Mouse (Mus musculus): ENCODE data around the gene Zfp27.

The Zfp27 gene

GRCm38 (mm10) chr7:29905966-29906681 lies at the start of gene Zfp27:
Zfp27 (minus strand) TSS chr7:29906572.
- DNase-seq: peak; percentile 86

GRCm38 (mm10) chr7:29954731-29955130 lies 48.4 kb upstream of the Zfp27 start:
- DNase-seq: peak; percentile 76

GRCm38 (mm10) chr7:29953513-29954401 lies 47.4 kb upstream of the Zfp27 start, which contains the start of gene Zfp74:
Zfp74 (minus strand) TSS chr7:29954089.
- peak; percentile 87 for DNase-seq

- no peak for DNase-seq
Measured at GRCm38 (mm10) chr7:29953086-29953485, 46.7 kb upstream of the Zfp27 start.

GRCm38 (mm10) chr7:29944201-29944600 lies 37.8 kb upstream of the Zfp27 start:
- DNase-seq: no peak

DNA sequence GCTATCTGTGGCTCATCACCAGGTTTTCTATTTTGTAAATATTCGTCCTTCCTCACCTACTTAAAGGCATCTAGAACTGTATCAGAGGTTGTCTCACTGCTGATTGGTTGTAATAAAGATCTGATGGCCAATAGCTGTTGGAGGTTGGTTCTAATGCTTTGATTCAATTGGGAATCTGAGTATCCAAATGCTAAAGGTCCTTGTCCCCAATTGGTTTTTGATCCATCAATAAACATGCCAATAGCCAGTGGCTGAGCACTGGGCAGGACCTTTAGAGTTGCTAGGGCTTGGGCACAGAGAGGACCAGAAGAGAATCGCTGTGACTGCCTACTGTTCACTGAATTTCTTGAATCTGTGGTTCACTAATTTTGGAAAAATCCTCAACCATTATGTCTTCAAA lies 37.3 kb upstream of the Zfp27 start:
- DNase-seq: no peak

DNA sequence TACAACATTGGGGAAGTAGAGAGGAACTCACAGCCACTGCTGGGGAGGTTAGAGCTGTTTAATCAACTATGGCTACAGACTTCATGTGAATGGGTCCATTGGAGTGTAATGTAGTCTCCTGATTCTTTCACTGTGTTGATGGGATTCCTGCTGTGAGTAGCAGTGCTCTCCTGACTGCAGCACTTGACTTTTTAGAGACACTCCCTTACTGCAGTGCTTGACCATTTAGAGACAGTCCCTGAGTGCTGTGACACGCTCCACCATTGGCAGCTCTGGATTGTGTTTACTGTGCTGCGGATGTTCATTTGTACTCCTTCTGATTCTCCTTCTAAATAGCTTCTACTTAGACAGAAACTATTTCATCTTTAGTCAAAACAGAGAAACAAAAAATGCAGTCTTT lies 36.4 kb upstream of the Zfp27 start:
- no peak for DNase-seq

DNA sequence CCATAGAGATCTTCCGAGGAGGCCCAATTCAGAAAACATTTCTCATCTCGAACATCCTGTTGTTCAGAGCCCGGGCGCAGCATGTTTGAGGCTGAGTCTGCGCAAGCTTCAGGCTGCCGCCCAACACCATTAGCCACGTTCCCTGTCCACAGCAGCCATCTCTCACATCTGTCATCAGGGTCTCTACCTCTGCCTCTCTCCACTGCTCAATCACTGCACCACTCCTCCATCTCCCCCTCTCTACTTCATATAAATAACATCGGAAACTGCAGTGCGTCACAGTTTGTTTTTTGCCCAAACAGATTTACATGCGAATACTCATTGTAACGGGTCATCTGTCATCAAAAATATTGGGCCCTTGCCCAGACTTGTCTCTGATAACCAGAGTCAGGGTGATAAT lies 34.7 kb upstream of the Zfp27 start:
- DNase-seq: no peak

DNA sequence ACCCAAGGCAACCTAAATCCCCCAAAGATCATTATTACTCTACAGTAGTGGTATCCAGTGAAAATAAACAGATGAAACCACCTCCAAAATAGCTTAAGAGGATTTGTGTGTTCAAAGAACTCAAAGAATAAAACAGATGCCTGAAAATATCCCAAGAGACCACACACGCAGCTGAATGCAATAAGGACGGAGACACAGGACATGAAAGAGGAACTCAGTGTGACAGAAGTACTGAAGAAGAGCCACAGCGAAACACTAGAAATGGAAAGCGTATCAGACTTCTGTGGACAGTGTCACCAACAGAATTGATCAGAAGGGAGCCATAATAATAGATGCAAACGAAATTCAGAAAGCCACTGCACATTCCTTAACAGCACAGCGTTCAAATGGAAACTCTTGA lies 32.5 kb upstream of the Zfp27 start:
- DNase-seq: no peak

DNA sequence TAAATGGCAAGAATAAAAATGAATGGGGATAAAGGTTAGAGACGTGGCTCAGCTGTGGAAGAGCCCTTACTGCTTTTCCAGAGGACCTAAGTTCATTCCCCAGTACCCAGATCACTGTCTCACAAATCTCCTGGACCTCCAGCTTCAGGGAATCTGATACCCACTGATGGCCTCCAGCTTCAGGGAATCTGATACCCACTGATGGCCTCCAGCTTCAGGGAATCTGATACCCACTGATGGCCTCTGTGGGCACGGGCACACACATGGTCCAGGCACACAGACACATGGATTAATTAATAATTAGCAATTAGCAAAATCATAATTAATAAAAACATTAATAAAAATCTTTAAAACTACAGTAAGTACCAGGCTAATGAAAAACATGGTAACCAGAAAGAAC lies 16.4 kb upstream of the Zfp27 start:
- no peak for DNase-seq

GRCm38 (mm10) chr7:29921439-29922093 lies 15.2 kb upstream of the Zfp27 start:
- no peak for DNase-seq

GRCm38 (mm10) chr7:29918062-29918453 lies 11.7 kb upstream of the Zfp27 start:
- DNase-seq: no peak

DNA sequence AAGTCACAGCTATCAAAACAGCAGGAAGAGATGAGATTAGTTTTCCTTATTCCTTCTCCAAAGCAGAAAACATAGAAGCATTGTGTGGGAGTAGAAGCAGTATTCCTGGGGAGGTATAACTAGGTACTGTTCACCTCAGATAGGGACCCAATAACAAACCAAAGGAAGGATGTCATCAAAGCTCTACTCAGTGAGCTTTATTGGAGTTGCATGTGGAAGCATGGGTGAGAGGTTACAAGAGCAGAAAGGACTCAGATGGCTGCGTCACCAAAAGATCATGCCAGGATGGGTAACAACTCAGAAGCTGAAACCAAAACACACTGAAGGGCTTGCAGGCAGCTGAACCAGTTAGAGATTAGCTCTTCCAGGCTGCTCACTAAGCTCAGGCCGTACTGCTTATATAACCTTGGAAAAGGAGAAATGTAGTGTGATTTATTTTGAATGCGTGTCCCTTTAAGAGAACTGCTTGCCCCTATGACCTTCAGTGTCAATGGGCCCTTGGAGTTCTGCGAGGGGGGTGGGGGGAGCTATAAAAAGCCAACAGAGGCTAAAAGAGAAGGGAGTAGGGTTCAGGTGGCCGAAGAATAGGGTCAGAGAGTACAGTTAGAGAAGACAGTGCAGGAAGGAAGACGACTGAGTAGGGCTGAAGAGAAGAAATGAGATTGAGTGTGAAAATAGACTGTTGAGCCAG lies 11.1 kb upstream of the Zfp27 start:
- no peak for DNase-seq

GRCm38 (mm10) chr7:29912172-29912571 lies 5.8 kb upstream of the Zfp27 start:
- no peak for DNase-seq

DNA sequence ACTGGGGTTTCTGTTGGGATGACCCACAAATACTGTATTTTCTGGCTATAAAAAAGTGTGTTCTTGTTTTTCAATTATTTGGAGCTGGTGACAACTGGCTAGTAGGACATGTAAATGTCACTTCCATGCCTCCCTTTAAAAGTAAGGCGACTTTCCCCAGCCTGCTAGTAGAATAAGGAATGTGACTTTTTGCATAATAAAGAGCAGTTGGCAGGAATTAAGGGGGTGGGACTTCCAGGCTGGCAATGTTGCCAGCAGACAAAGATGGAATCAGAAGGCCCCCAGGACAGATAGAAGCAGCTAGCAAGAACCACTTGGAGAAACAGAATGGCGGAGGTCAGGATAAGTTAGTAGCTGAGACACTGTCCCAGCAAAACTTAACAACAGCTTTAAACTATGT lies 3.9 kb upstream of the Zfp27 start:
- DNase-seq: no peak

- DNase-seq: peak; percentile 74
Measured at GRCm38 (mm10) chr7:29908130-29908950, 2.0 kb upstream of the Zfp27 start, which contains the start of gene Zfp383. Zfp383 (plus strand) TSS chr7:29908223.

GRCm38 (mm10) chr7:29907206-29907605 lies 834 bp upstream of the Zfp27 start:
- no peak for DNase-seq

- no peak for DNase-seq
Measured at GRCm38 (mm10) chr7:29906682-29907058, 298 bp upstream of the Zfp27 start.

GRCm38 (mm10) chr7:29904101-29904500 lies 2.3 kb downstream of the Zfp27 start:
- no peak for DNase-seq

GRCm38 (mm10) chr7:29898351-29898750 lies 8.0 kb downstream of the Zfp27 start:
- DNase-seq: no peak

- DNase-seq: no peak
Measured at GRCm38 (mm10) chr7:29892756-29893155, 13.6 kb downstream of the Zfp27 start.

DNA sequence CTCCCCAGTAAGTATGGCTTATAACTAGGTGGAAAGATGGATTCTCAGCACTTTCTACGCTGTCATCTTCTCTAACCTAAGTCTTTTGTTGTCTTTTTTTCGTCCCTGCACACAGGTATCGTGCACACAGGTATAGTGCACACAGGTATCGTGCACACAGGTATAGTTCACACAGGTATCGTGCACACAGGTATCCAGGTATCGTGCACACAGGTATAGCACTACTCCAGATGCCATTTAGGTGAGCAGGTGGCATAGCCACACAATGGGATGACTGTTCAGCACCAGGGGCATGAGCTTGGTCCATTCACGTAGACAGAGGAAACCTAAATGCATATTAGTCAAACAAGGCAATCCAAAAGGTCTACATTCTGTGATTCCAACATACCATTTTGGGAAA lies 15.9 kb downstream of the Zfp27 start:
- no peak for DNase-seq
